Mouse (Mus musculus): ENCODE data around the gene Alkal2.

DNA sequence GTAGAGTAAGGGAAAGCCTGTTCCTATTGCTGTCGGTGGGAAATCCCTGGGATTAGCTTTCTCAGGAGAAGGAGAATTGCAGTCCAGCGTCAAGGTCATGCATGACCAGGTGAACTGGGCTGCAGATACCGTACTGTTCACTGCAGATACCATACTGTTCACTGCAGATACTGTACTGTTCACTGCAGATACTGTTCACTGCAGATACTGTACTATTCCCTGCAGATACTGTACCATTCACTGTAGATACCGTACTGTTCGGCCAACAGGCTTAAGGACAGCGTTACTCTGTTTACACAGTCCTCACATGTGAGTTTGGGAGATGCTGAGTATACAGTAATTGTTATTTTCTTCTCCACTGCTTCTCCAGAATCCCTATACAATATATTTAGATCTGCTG is 44.1 kb downstream of the Alkal2 start:
- TF ChIP-seq TAL1 (IDR thresholded peaks at IDR 0.05; ENCODE audit: low read length) (no peak), GATA1 (IDR thresholded peaks at IDR 0.05; ENCODE audit: low read length) (no peak)

All from erythroblast, embryonic 14.5 days (primary cell).